Mouse (Mus musculus): Measurements from ENCODE around the gene Olfr1120.

GRCm38 (mm10) chr2:87383935-87384334 is 29.3 kb downstream of the Olfr1120 start:
- TF ChIP-seq CTCF (IDR thresholded peaks at IDR 0.05; ENCODE audit: low read depth, low read length), result no peak
- no peak for TF ChIP-seq POLR2A (IDR thresholded peaks at IDR 0.05; ENCODE audit: borderline replicate concordance, low read depth, low read length)
